Mouse (Mus musculus) embryonic facial prominence, embryonic 15.5 days (tissue): ENCODE data around the gene Agap1. TPM values are rescaled to one million over a fixed set of nuclear protein-coding genes. Genes with fewer than 3 reads are reported as not detected.

ENCODE experiments used
- ATAC-seq: fragments of 200-750 bp; cut with Nextera tagmentation; 2 replicates; pipeline ENCODE4 v1.8.0; 2017; ENCODE audit warnings: low read depth, moderate TSS enrichment; ENCODE audit not compliant: insufficient number of reproducible peaks, low FRiP score, low TSS enrichment
- H3K27ac ChIP-seq: fragments of 300-500 bp; sonication (generic); replicated peaks from 2 replicates; pipeline ENCODE4 v1.5.1; 2015; ENCODE audit warnings: mild to moderate bottlenecking, inconsistent platforms
- H3K27me3 ChIP-seq: fragments of 300-500 bp; sonication (generic); 2 replicates; pipeline ENCODE4 v1.6.1; 2015; ENCODE audit warnings: inconsistent platforms
- H3K36me3 ChIP-seq: fragments of 300-500 bp; sonication (generic); 2 replicates; pipeline ENCODE4 v1.6.1; 2015; ENCODE audit warnings: mild to moderate bottlenecking, inconsistent platforms
- H3K4me1 ChIP-seq: fragments of 300-500 bp; sonication (generic); 2 replicates; pipeline ENCODE4 v1.6.1; 2015; ENCODE audit warnings: inconsistent platforms
- H3K4me2 ChIP-seq: fragments of 300-500 bp; sonication (generic); replicated peaks from 2 replicates; pipeline ENCODE4 v1.6.1; 2015; ENCODE audit warnings: mild to moderate bottlenecking, inconsistent platforms
- H3K4me3 ChIP-seq: fragments of 300-500 bp; sonication (generic); replicated peaks from 2 replicates; pipeline ENCODE4 v1.5.1; 2015; ENCODE audit warnings: mild to moderate bottlenecking, inconsistent platforms
- H3K9ac ChIP-seq: fragments of 300-500 bp; sonication (generic); 2 replicates; pipeline ENCODE4 v1.6.1; 2015; ENCODE audit warnings: inconsistent platforms
- H3K9me3 ChIP-seq: fragments of 300-500 bp; sonication (generic); replicated peaks from 2 replicates; pipeline ENCODE4 v1.6.1; 2016; ENCODE audit warnings: inconsistent platforms
- WGBS: fragments of 180-500 bp; shearing (Covaris S2); methylation state at CpG from one replicate; pipeline ENCODE4 v1.1.7; 2015; 5-methylcytosine and 5-hydroxymethylcytosine counted together
- polyA plus RNA-seq: library from polyadenylated mRNA; unstranded; fragments of >200 nt; fragmentation: Nextera tagmentation; extraction: Ambion mirVana; gene quantifications from 2 replicates; pipeline ENCODE4 v1.2.1, GENCODE M21; 2015

The Agap1 gene
- polyA plus RNA-seq, 1 experiment from 2014 or later, result 13.4 TPM

GRCm38 (mm10) chr1:89568546-89569405 is 114.2 kb downstream of the Agap1 start:
- no peaks in the 10 kb centered on the region for H3K9me3 ChIP-seq
- no peak overlapping the region for H3K4me3 ChIP-seq
- H3K9ac ChIP-seq, result no peak overlapping the region
- peaks cover 54% of the 10 kb centered on the region for H3K4me1 ChIP-seq
- H3K36me3 ChIP-seq, result no peaks in the 10 kb centered on the region
- H3K27ac ChIP-seq, result no peak overlapping the region
- WGBS, result 55% methylated on average over 6 of the region's 6 CpGs
- H3K4me2 ChIP-seq, result no peak overlapping the region
- ATAC-seq, result 0 out of 2 replicates have a peak, but pooled peaks have one; percentile 35
- H3K27me3 ChIP-seq, result no peaks in the 10 kb centered on the region

GRCm38 (mm10) chr1:89570522-89571299 is 116.1 kb downstream of the Agap1 start:
- no peaks in the 10 kb centered on the region for H3K9me3 ChIP-seq
- H3K27ac ChIP-seq, result no peak overlapping the region
- no peak overlapping the region for H3K4me3 ChIP-seq
- H3K4me2 ChIP-seq, result no peak overlapping the region
- 74% methylated on average over 4 of the region's 4 CpGs for WGBS
- H3K27me3 ChIP-seq, result no peaks in the 10 kb centered on the region
- H3K9ac ChIP-seq, result no peak overlapping the region
- ATAC-seq, result no peak
- H3K36me3 ChIP-seq, result no peaks in the 10 kb centered on the region
- peaks cover 58% of the 10 kb centered on the region for H3K4me1 ChIP-seq

- Histone ChIP-seq H3K4me2 (no peak overlapping the region), H3K4me1 (peaks cover 49% of the 10 kb centered on the region), H3K9ac (no peak overlapping the region), H3K9me3 (no peaks in the 10 kb centered on the region), H3K36me3 (no peaks in the 10 kb centered on the region), H3K27me3 (no peaks in the 10 kb centered on the region), H3K27ac (no peak overlapping the region), H3K4me3 (no peak overlapping the region)
- WGBS, result 76% methylated on average over 4 of the region's 4 CpGs
- no peak for ATAC-seq
Observed at GRCm38 (mm10) chr1:89573486-89573885, 118.9 kb downstream of the Agap1 start.

GRCm38 (mm10) chr1:89574941-89575890 is 120.6 kb downstream of the Agap1 start:
- Histone ChIP-seq H3K4me3 (no peak overlapping the region), H3K36me3 (no peaks in the 10 kb centered on the region), H3K27me3 (0 out of 2 replicates have a peak, but pooled peaks cover 2% of the 10 kb centered on the region), H3K4me1 (peaks cover 36% of the 10 kb centered on the region), H3K4me2 (no peak overlapping the region), H3K9ac (no peak overlapping the region), H3K27ac (no peak overlapping the region), H3K9me3 (no peaks in the 10 kb centered on the region)
- no peak for ATAC-seq
- 61% methylated on average over 7 of the region's 7 CpGs for WGBS

- 57% methylated on average over 7 of the region's 7 CpGs for WGBS
- no peak overlapping the region for H3K9ac ChIP-seq
- ATAC-seq, result no peak
- H3K4me2 ChIP-seq, result peak overlapping the region; percentile 48; the same call in 1 of the 2 replicates
- no peaks in the 10 kb centered on the region for H3K36me3 ChIP-seq
- H3K27me3 ChIP-seq, result peaks cover 5% of the 10 kb centered on the region; the same call in 1 of the 2 replicates
- H3K4me1 ChIP-seq, result peaks cover 38% of the 10 kb centered on the region
- H3K4me3 ChIP-seq, result peak overlapping the region; percentile 29; the same call in 1 of the 2 replicates
- peak overlapping the region; percentile 93 for H3K27ac ChIP-seq
- H3K9me3 ChIP-seq, result no peaks in the 10 kb centered on the region
Observed at GRCm38 (mm10) chr1:89576174-89576890, 121.7 kb downstream of the Agap1 start.

GRCm38 (mm10) chr1:89576985-89577384 is 122.4 kb downstream of the Agap1 start:
- no peaks in the 10 kb centered on the region for H3K9me3 ChIP-seq
- peak overlapping the region; percentile 48 for H3K4me2 ChIP-seq
- H3K36me3 ChIP-seq, result no peaks in the 10 kb centered on the region
- 11% methylated on average over 4 of the region's 4 CpGs for WGBS
- H3K9ac ChIP-seq, result no peak overlapping the region
- H3K27ac ChIP-seq, result peak overlapping the region; percentile 93
- peaks cover 44% of the 10 kb centered on the region for H3K4me1 ChIP-seq
- peaks cover 12% of the 10 kb centered on the region; the same call in 1 of the 2 replicates for H3K27me3 ChIP-seq
- peak; percentile 29; the same call in 1 of the 2 replicates for ATAC-seq
- peak overlapping the region; percentile 29 for H3K4me3 ChIP-seq

GRCm38 (mm10) chr1:89580031-89580998 is 125.7 kb downstream of the Agap1 start:
- H3K27me3 ChIP-seq, result peaks cover 15% of the 10 kb centered on the region; the same call in 1 of the 2 replicates
- H3K36me3 ChIP-seq, result no peaks in the 10 kb centered on the region
- WGBS, result under 1% methylated on average over 107 of the region's 146 CpGs
- H3K27ac ChIP-seq, result peak overlapping the region; percentile 63; the same call in 1 of the 2 replicates
- peak; percentile 83 for ATAC-seq
- peak overlapping the region; percentile 61 for H3K4me3 ChIP-seq
- peaks cover 47% of the 10 kb centered on the region for H3K4me1 ChIP-seq
- H3K9me3 ChIP-seq, result no peaks in the 10 kb centered on the region
- H3K9ac ChIP-seq, result peak overlapping the region; percentile 52
- H3K4me2 ChIP-seq, result peak overlapping the region; percentile 100

GRCm38 (mm10) chr1:89580999-89581765 is 126.6 kb downstream of the Agap1 start:
- WGBS, result under 1% methylated on average over 95 of the region's 95 CpGs
- Histone ChIP-seq H3K4me3 (peak overlapping the region; percentile 61), H3K27ac (0 out of 2 replicates have a peak overlapping the region, but pooled peaks have one; percentile 63), H3K9me3 (no peaks in the 10 kb centered on the region), H3K27me3 (peaks cover 15% of the 10 kb centered on the region; the same call in 1 of the 2 replicates), H3K36me3 (no peaks in the 10 kb centered on the region), H3K4me1 (peaks cover 38% of the 10 kb centered on the region), H3K9ac (peak overlapping the region; percentile 52), H3K4me2 (peak overlapping the region; percentile 100)
- ATAC-seq, result peak; percentile 59; the same call in 1 of the 2 replicates

GRCm38 (mm10) chr1:89581766-89582125 is 127.1 kb downstream of the Agap1 start:
- 26% methylated on average over 6 of the region's 6 CpGs for WGBS
- Histone ChIP-seq H3K9me3 (no peaks in the 10 kb centered on the region), H3K27me3 (peaks cover 15% of the 10 kb centered on the region; the same call in 1 of the 2 replicates), H3K4me1 (peaks cover 33% of the 10 kb centered on the region), H3K9ac (peak overlapping the region; percentile 52; the same call in 1 of the 2 replicates), H3K4me2 (peak overlapping the region; percentile 100), H3K4me3 (peak overlapping the region; percentile 61), H3K27ac (no peak overlapping the region), H3K36me3 (no peaks in the 10 kb centered on the region)
- no peak for ATAC-seq
